Mouse (Mus musculus) cerebellum, postnatal 14 days (tissue): ENCODE data around the gene Tmsb10.

Source experiments
- DNase-seq, 2 experiments: peaks; one replicate each; pipeline ENCODE4 v3.0.0; 2021; ENCODE audit warnings: mixed read lengths in 2 of 2

The Tmsb10 gene

GRCm38 (mm10) chr6:72958662-72959071 lies at the start of gene Tmsb10:
Gene Tmsb10, minus strand, starts transcription at chr6:72958748.
- DNase-seq, result no peak

GRCm38 (mm10) chr6:73003601-73004000 lies 45.1 kb upstream of the Tmsb10 start:
- DNase-seq, result no peak

DNA sequence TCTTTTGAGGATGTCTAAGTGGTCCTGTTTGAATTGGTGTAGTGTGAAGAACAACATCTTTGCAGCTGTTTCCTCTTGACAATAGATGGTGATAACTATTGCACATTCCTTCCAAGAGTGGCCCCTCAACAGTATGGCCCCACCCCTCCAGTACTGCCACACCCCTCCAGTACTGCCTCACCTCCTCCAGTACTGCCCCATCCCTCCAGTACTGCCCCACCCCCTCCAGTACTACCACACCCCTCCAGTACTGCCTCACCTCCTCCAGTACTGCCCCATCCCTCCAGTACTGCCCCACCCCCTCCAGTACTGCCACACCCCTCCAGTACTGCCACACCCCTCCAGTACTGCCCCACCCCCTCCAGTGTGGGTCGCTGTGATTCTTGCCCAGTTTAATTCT lies 43.8 kb upstream of the Tmsb10 start:
- no peak for DNase-seq

GRCm38 (mm10) chr6:72998809-72999208 lies 40.3 kb upstream of the Tmsb10 start:
- no peak for DNase-seq

- no peak for DNase-seq
Observed at GRCm38 (mm10) chr6:72993688-72994082, 35.1 kb upstream of the Tmsb10 start.

DNA sequence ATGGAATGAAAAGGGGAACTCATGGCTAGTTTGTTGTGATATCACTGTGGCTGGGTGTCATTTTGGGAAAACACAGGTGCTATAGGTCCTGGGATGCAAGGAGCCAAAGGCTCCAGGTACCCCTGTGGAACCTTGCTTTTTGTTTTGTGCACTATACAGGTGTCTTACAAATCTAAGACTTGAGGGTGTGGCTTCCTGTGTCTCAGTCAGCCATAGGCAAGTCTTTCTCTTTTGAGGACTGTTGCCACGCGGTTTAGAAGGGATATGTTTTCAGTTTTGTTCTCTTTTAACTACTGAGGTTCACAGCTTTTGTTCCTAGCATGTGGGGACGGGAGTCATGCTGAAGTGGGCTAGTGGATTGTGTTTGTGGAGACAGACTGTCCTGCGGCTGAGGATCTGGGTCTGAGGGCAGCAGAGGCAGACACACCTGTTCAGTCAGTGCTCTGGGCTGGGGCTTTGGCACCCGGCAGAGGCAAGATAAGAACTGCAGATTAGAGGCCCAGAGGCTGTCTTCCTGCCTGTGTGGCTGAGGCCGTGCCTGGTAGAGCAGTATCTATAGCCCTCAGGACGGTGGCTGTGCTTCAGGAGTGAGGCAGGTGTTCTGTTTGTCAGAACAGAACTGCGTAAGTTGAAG lies 34.6 kb upstream of the Tmsb10 start:
- no peak for DNase-seq

- DNase-seq, result no peak
Observed at GRCm38 (mm10) chr6:72990206-72990605, 31.7 kb upstream of the Tmsb10 start.

DNA sequence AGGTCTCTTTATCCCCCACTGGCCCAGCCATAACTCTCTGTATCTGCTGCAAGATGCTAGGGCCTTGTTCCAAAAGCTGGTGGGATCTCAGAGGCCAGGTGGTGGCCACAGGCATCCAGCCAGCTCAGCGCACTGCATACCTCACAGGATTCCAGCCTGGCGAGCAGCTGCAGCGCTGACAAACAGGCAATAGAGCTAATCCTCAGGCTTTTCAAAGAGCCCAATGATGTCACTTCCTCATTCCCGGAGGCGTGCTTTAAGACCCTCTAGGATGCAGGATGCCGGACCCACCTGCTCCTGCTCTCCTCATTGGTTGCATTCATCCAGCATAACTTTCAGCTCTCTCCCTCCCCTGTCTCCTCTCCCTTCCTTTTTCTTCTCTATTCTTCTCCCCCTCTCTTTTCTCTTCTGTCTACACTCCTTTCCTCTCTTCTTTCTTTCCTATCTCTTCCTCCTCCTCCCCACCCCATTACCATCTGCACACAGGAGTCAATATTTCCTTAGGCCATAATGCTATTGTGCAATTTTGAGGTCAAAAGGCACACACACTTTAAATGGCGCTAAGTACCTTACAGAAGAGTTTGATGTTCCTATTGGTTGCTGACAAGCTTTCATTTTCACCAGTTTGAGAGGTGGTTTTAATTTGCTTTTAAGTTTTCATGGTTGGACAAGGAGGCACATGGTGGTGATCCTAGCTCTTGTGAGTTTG lies 30.6 kb upstream of the Tmsb10 start:
- peak; percentile 79 to 86 for DNase-seq

GRCm38 (mm10) chr6:72982506-72982905 lies 24.0 kb upstream of the Tmsb10 start:
- DNase-seq, result no peak

DNA sequence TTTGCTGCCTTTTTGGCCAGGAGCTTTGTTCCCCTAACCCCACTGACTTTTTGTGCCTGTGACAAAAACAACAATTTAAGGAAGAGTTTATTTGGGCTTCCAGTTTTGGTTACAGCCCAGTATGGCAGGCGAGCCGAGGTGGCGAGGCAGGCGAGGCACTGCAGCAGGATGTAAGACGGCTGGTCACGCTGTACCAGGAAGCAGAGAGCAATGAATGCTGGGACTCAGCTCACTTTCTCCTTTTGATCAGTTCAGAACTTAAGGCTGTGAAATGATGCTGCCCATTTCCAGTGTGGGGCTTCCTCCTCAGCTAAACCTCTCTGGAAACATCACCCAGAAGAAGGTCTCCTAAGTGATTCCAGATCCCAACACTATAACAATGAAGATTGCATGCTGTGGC lies 23.3 kb upstream of the Tmsb10 start:
- no peak for DNase-seq

GRCm38 (mm10) chr6:72981124-72981651 lies 22.6 kb upstream of the Tmsb10 start:
- no peak for DNase-seq

DNA sequence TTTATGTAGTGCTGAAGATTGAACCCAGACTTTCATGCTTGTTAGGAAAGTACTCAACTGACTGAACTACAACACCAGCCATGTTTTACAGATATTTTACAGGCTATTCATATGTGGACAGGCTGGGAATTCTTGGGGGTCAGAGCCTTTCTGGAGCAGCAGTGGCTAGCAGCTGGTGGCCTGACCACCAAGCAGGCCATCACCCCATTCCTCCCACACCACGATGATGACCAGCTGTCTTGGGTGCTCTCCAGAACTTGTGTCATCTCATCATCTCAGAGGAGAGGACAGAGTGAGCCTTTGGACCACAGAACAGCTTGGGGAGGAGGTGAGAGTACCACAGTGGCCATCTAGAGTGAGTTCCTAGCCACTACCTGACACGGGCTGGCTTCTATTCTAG lies 18.3 kb upstream of the Tmsb10 start:
- no peak for DNase-seq

DNA sequence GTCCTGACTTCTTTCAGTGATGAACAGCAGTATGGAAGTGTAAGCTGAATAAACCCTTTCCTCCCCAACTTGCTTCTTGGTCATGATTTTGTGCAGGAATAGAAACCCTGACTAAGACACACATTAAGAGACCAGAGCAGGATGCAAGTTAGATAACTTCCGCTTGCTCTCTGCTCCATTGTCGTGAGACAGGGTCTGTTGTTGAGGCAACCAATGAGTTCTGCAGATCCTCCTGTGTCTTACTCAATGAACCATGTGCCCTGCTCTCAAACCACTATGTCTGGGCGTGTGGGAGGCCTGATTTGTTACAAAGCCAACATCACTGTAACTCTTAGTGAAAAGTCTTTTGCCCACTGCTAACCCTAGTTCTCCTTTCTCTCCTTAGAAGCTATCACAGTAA lies 12.5 kb upstream of the Tmsb10 start:
- DNase-seq, result no peak

DNA sequence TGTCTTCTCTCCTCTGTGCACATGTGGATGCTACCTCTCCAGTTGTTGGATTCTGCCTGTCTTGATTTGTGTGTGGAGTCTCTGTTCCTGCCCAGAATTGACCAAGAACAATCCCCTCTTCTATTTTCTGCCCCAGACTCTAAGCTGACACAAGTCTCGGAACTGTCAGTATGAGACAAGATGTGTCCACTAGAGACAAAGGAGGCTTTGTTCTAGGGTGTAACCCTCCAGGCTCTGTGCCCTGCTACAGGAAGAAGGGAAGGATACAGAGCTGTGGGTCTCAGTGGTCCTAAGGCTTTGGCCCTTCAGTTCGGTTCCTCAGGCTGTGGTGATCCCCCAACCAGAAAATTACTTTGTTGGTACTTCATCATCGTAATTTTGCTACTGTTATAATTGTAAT lies 11.2 kb upstream of the Tmsb10 start:
- DNase-seq, result no peak

- no peak for DNase-seq
Observed at GRCm38 (mm10) chr6:72965199-72965598, 6.7 kb upstream of the Tmsb10 start.

DNA sequence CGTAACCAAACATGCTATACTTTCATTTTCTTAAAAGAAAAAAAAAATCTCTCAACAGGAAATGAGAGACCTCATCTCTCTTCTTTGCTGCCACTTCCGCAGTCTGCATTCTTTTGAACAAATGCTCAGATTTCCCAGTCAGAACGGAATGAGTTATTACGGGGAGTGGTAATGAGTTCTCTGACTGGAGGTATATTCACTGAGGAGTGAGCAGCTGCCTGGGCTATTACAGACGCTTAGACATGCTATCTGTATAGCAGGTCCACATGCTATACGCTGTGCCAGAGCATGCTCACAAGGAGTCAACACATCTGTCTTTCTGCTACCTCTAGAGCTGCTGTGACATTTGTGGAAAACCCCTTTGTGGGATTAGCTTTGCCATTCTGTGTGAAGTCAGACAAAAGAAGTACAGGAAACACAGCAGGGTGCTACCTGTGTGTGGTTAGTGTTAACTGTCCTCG lies 3.8 kb upstream of the Tmsb10 start:
- DNase-seq, result no peak

DNA sequence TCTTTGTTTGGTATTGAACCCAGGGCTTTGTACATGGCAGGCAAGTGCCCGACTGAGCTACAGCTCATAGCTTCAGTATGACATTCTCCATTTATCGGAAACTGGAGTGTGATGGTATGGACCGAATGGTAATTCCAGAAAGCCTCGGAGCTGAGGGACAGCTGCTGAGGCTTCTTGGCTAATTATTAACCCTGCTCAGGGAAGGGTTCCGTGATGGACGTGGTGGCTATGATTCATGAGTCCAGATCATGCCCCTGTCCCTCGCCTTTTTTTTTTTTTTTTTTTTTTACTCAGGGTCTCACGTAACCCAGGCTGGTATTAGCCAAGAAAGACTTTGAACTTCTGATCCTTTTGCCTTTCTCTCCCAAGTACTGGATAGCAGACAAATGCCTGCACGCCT lies 3.1 kb upstream of the Tmsb10 start:
- no peak for DNase-seq

DNA sequence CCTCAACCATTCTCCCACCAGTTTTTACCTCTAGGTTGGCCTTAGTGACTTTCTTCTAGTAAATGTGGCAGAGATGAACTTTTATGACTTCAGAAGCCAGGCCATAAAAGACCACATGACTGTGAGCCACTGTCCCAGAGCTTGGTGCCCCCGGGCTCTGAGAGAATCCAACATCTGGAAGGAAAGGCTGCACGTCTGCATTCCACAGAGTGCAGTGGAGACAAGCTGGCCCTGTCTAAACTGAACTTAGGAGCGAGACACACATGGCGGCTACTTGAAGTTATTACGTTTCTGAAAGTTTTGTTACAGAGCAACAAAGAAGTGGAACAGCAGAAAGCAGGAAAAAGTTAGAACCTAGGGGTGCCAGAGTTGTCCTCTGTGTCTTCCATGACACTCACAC lies 2.1 kb upstream of the Tmsb10 start:
- no peak for DNase-seq

DNA sequence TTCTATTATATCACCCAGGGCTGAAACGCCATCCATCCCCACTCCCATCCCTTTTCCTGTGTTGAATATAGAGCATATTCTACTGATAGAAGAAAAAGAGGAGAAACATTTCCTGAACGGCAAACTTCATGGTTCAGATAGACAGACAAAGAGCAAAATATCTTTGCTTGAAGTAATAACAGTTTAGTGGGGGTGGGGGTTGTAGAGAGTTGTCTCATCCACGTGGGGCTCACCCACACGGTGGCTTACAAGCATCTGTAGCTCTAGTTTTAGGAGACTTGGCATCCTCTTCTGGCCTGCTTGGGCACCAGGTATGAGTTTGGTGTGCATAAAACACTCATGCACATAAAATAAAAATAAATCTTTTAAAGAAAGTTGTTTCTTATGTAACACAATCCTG lies 627 bp upstream of the Tmsb10 start:
- no peak for DNase-seq

- DNase-seq, result peak; percentile 92 to 96
Observed at GRCm38 (mm10) chr6:72957676-72958641, 589 bp downstream of the Tmsb10 start.

DNA sequence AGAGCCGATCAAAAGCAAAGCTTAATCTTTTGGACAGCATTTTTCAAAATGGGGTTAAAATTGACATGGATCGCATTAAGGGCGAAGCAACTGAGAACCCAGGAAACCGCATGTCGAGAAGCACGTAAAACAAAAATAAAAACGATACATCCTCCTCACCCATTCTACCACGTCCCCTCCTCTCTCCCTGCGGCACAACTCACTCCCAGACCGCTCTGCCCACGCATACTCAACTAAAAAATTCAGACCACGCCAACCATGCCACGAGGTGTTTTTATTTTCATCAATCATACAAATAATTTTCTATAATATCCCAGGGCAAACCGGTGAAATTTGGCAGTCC lies 1.5 kb downstream of the Tmsb10 start:
- DNase-seq, result peak; percentile 36 to 41

DNA sequence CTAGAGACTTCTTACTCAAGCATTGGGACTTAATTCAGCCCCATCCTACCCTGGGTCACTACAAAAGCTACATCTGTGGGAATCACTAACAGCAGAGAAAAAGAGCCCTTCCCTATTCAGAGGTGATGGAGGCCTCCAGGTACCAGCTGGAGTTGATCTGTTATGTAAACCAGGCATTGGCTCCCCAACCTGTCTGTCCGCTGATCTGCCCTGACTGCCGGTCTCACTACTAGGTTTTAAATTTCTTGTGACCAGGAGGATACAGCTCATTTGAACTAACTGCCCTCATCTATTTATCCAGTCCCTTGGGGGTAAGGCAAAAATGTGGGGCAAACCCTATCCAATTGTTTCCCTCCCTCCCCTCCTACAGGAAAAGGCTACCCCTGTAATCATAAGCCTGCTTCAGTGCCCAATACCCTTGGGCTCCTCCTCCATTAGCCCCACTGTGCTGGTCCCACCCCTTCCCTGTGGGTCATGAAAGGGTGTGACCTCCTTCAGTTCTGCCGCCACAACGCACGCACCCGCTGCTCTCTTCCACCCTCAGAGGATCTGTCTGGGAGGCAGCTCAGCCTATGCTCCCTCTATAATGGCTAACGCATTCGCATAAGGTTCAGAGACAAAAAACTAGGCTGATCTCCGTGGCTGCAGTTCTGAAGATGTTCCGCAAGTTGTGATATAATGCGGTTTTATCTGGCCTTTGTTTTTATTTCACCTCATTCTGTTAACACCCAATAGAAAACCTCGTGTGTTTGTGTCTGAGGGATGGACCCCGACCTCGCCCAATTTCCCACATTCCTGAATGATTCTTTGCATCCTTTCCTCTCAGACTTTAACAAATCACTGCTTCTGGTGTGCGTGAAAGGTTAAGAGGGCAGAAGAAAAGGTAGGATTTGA lies 2.1 kb downstream of the Tmsb10 start:
- peak; percentile 66 to 72 for DNase-seq
